Mouse (Mus musculus): ENCODE results near the gene Arhgef18.
A peak's percentile ranks its signal among the peaks of the same experiment; 100 is the strongest.

Gene Arhgef18

GRCm38 (mm10) chr8:3464309-3464708 lies 71.5 kb downstream of the Arhgef18 start:
- DNase-seq: peak; percentile 50 to 52

DNA sequence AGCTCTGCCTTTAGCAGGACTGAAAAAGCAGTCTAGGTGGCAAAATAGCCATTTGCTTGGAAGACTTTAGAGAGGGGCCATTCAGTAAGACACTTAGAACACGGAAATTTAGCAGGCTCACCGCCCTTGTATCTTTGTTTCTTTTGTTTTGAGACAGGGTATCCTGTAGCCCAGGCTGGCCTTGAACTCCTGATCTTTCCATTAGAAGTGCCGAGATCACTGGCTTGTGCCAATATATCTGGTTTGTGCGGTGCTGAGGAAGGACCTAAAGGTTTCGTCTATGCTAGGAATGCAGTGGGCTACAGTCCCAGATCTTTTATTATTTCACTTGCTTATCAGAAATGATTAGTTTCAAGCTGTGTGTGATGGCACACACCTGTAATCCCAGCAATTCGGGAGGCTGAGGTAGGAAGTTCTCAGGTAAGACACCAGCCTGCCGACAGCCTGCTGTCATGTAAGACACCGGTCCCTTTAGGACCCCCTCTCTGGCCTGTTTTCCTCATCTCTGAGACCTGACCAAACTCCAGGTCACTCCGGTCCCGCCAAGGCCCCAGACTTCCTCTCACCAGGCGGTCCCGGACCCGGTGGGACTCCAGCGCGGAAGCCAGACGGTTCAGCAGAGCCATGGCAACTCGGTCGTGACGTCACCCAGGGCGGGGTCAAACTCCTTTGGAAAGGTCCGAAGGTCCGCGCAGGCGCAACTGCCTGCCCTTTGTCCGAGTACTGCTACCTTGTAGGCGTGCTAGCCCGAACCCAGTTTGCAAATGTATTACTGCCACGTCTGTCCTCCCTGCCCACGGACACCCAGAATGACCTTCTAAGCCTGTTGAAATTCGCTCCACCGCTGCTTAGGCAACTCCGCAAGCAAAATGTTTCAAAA lies 74.4 kb downstream of the Arhgef18 start, which contains the start of gene Pex11g:
TSS of gene Pex11g (minus strand) at position 675 of the 880 bp plus-strand sequence.
- peak; percentile 99 to 100 for DNase-seq

DNA sequence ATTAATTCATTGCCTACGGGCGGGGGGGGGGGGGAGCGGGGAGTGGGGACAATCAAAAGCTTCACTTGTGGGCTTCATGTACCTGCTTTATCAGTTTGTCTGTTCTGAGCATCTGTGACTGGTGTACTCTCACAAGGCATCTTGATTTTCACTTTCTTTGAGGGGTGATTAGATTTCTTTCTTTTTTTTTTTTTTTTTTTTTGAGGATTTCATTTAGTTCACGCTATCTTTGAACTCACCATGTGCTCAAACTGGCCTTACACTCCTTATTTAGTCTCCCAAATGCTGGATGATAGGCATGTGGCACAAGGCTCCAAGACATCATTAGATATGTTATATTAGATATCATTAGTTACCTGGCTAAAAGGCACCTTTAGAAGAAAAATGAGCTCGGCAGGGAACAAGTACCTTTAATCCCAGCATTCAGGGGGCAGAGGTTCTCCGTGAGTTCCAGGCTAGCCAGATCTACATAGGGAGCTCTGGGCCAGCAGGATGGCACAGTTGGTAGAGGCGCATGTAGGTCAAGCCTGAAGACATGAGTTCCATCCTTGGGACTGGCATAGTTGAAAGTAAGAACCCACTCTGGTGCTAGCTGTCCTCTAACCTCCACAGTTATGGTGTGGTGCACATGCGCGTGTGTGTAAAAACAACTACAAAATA lies 75.2 kb downstream of the Arhgef18 start:
- no peak for DNase-seq

GRCm38 (mm10) chr8:3468838-3469237 lies 76.0 kb downstream of the Arhgef18 start:
- DNase-seq: no peak

GRCm38 (mm10) chr8:3470562-3470961 lies 77.8 kb downstream of the Arhgef18 start, which contains the start of gene Tex45:
Gene Tex45, plus strand, starts transcription at chr8:3470862.
- no peak for DNase-seq

GRCm38 (mm10) chr8:3475715-3476429 lies 83.1 kb downstream of the Arhgef18 start:
- DNase-seq: no peak

- DNase-seq: no peak
Measured at GRCm38 (mm10) chr8:3480221-3480785, 87.5 kb downstream of the Arhgef18 start.

GRCm38 (mm10) chr8:3481605-3482004 lies 88.8 kb downstream of the Arhgef18 start:
- DNase-seq: no peak

DNA sequence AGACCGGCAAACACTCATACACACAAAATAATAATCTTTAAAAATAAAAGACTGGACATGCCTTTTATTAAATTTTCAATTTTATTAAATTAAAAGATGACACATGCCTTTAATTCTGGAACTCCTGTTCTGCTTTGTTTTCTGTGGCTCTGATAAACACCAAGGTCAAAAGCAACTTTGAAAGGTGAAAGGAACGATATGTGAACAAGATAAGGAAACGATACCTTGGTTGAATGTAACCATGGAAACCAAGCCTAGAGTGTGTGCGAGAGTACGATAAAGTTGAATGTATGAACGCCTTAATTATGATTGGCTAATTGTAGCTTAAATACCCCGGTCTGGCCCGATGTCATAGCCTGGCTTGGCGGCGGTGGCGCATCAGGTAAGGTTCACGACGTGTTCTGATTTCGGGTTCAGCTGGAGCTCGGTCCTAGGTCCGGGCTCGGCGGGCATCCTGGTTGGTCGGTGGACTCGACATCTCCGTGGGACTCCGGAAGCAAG lies 89.5 kb downstream of the Arhgef18 start:
- no peak for DNase-seq

- DNase-seq: no peak
Measured at GRCm38 (mm10) chr8:3483546-3483945, 90.7 kb downstream of the Arhgef18 start.

DNA sequence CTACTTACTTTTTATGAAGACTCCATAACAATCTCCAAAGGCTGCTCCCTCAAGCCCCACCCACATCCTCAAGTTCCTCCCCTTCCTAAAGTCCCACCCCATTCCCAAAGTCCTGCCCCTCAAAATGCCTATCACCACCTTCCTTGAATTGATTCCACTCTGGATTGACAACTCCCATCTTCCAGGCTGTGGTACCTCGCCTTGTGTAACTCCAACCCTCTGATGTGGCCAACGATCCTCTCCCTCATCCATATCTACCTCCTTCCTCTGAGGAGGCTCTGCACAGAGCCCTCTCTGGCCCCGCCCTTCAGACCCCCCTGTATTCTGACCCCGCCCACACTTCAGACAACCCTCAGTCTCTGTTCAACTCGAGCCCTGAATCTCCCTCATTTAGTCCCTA lies 92.4 kb downstream of the Arhgef18 start:
- DNase-seq: no peak

DNA sequence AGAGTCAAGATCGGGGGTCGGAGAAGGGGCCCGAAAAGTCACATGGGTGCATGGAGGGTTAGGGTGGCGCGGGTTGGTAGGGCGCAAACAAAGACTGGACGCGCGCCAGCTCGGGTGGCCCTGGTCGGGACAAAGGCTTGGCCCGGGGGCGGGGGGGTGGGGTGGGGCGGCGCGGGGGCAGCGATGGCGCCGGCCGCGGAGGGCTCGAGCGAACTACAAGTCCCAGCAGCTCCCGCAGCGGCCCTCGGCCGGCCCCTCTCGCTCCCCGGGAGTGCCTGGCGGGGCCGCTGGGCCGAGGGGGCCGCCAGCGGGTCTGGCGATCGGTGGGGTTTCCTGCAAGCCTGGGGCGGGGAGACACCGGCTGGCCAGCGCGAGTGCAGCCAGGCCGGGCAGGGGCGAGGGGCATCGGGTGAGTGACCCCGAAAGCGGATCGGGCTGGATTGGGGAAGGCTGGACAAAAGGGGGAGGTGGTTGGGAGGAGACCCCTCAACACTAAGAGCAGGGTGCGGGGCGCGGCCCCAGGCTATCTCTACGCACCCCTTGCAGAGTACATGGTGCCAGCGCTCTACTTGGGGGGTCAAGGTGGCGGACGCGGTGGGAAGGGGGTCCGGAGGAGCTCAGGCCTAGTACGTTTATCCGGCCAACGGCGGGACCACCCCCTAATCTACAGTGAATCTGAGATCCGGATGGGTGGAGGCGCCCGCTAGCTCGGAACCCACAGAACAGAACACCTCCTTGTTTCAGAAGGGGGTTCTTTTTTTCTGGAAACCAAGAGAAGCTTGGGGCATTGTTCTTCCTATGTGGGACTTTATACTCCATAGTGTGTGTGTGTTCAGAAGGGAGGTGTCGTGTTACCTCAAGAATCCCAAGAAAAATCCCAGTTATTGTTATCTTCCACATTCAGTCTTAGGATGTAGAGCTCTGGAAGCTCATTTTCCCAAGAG lies 100.4 kb downstream of the Arhgef18 start, which contains the start of gene Zfp358:
TSS of gene Zfp358 (plus strand) at position 238 of the 944 bp plus-strand sequence.
- peak; percentile 77 to 89 for DNase-seq

- DNase-seq: no peak
Measured at GRCm38 (mm10) chr8:3493845-3494208, 101.0 kb downstream of the Arhgef18 start.

GRCm38 (mm10) chr8:3495578-3496427 lies 103.0 kb downstream of the Arhgef18 start:
- no peak for DNase-seq

DNA sequence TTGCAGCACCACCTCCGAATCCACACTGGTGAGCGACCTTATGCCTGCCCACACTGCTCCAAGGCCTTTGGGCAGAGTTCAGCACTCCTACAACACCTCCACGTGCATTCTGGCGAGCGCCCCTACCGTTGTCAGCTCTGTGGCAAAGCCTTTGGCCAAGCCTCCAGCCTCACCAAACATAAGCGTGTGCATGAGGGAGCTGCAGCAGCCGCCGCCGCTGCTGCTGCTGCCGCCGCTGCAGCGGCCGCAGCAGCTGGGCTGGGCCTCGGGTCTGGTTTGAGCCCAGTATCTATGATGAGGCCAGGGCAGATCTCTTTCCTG lies 103.6 kb downstream of the Arhgef18 start:
- no peak for DNase-seq

GRCm38 (mm10) chr8:3498583-3498982 lies 105.8 kb downstream of the Arhgef18 start:
- DNase-seq: no peak

DNA sequence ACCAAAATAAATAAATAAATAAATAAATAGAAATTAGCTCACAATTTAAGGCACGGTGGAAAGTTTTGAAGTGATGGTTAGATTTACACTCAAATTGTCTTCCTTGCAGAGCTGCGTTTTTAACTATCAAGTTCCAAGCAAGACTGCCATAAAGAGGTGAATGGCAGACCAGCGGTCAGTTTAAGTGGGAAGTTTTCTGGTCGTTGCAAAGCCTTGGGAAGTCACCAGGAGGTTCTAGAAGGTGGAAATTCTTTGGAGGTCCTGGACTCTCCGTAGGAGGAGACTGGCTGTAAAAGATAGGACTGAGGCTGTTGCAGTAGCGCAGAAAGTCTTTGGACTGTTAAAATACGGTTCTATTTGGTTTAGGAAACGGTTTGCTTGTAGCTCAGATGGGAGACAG lies 106.9 kb downstream of the Arhgef18 start:
- no peak for DNase-seq

DNA sequence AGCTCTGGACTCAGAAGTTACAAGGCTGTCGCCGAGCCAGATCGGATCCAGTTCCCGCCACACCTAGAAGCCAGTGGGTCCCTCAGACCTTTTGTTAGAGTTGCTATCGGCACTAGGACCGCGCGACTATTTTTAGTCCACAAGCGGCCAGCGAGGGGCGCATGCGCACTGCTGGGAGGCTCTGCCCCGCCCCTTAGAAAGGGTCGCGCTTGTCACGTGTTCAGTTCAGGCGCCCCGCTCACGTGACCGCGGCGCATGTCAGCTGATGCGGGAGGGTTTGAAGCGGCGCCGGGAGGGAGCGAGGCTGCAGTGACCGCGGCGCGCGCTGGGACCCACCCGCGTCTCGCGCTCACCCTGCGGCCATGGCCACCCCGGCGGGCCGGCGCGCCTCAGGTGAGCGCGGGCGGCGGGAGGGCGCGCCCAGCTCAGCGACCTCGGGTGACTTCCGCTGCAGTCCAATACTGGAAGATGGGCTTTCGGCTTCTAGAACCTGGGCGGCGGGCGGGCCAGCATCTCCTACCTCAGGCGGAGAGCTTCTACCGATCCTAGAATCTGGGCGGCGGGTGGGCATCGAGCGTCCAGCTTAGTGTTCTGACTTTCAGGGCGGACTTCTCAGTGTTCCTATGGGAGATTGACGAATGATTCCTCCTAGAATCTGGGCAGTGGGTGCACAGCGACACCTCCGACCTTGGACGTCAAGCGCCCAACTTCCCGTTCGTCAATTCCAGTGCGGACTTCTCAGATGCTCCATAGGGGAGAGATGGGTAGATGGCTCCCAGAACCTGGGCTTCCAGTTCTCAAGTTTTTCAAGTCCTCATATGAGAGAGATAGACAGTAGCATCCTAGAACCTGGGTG lies 107.7 kb downstream of the Arhgef18 start, which contains the start of gene Mcoln1:
TSS of gene Mcoln1 (plus strand) at position 223 of the 856 bp plus-strand sequence.
- DNase-seq: peak; percentile 98

DNA sequence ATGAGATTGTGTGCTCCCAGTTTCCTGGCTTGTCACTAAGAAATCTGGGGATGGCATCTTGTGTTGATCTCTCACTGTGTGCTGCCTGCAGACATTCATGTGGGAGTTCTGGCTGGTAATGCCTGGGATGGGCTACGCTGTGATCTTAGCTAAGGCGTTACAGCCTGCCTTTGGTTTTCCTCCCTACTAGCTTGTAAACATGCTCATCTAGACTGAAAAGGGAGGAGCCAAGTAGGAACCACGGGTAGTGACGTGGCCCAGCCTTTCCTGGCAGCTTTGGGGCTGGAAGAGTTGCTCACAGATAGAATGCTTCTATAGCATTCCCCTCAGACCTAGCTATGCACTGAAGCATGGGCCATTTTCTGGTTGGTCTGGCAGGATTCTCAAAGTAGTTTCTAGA lies 109.4 kb downstream of the Arhgef18 start:
- DNase-seq: no peak
